Mouse (Mus musculus) spleen, adult 12 weeks (tissue): Measurements from ENCODE around the gene Gm38394.

Experiments used
- DNase-seq: peaks from one replicate; pipeline ENCODE4 v3.0.0; 2022; ENCODE audit warnings: low spot score

Gene Gm38394

DNA sequence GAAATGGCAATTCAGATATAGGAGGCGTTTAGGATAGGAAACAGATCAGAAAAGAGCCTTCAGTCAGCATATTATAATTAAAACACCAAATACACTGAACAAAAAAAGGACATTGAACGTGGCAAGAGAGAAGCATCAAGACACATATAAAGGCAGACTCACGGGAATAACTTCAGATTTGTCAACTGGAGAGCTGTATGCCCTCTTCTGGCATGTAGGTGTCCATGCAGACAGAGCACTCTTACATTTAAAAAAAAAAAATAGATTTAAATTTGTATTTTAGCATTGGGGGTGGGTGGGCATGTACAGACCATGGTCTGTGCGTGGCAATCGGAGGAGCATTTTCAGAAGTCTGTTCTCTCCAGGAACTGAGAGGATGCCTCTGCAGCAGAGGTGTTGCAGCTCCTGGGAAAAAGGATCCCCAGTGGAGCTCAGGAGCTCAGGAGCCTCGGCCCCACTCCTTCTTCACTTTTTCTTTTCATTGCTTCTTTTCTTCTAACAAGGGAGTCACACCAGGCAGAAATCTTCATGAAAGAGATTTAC, 75.1 kb downstream of the Gm38394 start:
- DNase-seq, result no peak

DNA sequence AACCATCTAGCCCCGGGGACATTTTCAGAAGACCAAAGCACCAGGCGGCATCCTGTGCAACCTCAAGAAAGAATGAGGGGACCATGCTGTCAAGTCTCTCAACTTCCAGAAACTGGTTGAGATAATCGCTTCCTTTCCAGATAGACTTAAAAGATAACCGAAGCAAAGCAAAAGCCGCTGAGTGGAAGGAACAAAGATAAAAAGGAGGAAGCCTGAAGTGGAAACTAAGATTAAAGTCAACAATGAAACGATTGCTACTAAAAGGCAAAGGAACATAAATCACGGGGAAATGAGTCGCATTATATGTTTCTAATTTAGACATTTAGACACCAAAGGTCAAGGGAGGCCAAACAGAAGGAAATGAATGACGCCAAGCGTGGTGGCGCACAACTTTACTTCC, 89.8 kb downstream of the Gm38394 start:
- no peak for DNase-seq
